Mouse (Mus musculus) MEL (cell line): ENCODE measurements around the gene Spns2. TPM values are rescaled to one million over a fixed set of nuclear protein-coding genes. Genes with fewer than 3 reads are reported as not detected.

Experiments used
- DNase-seq: peaks from one replicate; pipeline ENCODE4 v3.0.0; 2011; ENCODE audit warnings: low read depth, low spot score
- H3K27ac ChIP-seq: 2 replicates; pipeline ENCODE4 v1.5.1; 2012; ENCODE audit warnings: low read depth, mild to moderate bottlenecking, control low read depth, low read length, moderate library complexity; ENCODE audit not compliant: control insufficient read depth
- H3K27me3 ChIP-seq, 2 experiments: fragments of 150-350 bp in 1 of 2; sonication (generic) in 1 of 2; 2 replicates each; pipeline ENCODE4 v1.6.1; 2012; ENCODE audit warnings: low read length in 2 of 2, mild to moderate bottlenecking in 2 of 2, improper control_type of control experiment in 1 of 2, moderate library complexity in 1 of 2; ENCODE audit not compliant: insufficient read depth in 2 of 2, control insufficient read depth in 1 of 2
- H3K36me3 ChIP-seq, 2 experiments: 2 replicates each; pipeline ENCODE4 v1.6.1; 2012 to 2014; ENCODE audit warnings: low read length in 2 of 2, improper control_type of control experiment in 1 of 2, inconsistent platforms in 1 of 2, mild to moderate bottlenecking in 1 of 2; ENCODE audit not compliant: insufficient read depth in 2 of 2, control insufficient read depth in 1 of 2
- H3K4me1 ChIP-seq, 2 experiments: fragments of 150-350 bp in 1 of 2; sonication (generic) in 1 of 2; 2 replicates each; pipeline ENCODE4 v1.6.1; 2012; ENCODE audit warnings: low read length in 2 of 2, improper control_type of control experiment in 1 of 2, mild to moderate bottlenecking in 1 of 2; ENCODE audit not compliant: insufficient read depth in 2 of 2, control insufficient read depth in 1 of 2
- H3K4me3 ChIP-seq, 2 experiments: fragments of 150-350 bp in 1 of 2; sonication (generic) in 1 of 2; 2 replicates each; pipeline ENCODE4 v1.5.1; 2012; ENCODE audit warnings: low read depth in 2 of 2, low read length in 2 of 2, mild to moderate bottlenecking in 2 of 2, moderate library complexity in 2 of 2, control low read depth in 1 of 2, improper control_type of control experiment in 1 of 2; ENCODE audit not compliant: control insufficient read depth in 1 of 2, insufficient read depth in 1 of 2
- H3K79me2 ChIP-seq: 2 replicates; pipeline ENCODE4 v1.6.1; 2012; ENCODE audit warnings: mild to moderate bottlenecking, low read length, moderate library complexity; ENCODE audit not compliant: control insufficient read depth, poor library complexity, insufficient read depth
- H3K9ac ChIP-seq: 2 replicates; pipeline ENCODE4 v1.6.1; 2012; ENCODE audit warnings: low read depth, mild to moderate bottlenecking, control low read depth, low read length, moderate library complexity; ENCODE audit not compliant: control insufficient read depth, poor library complexity, severe bottlenecking
- H3K9me3 ChIP-seq: fragments of 150-350 bp; sonication (generic); replicated peaks from 2 replicates; pipeline ENCODE4 v1.6.1; 2012; ENCODE audit warnings: mild to moderate bottlenecking, low read length, improper control_type of control experiment, moderate library complexity; ENCODE audit not compliant: insufficient read depth
- CHD1 ChIP-seq: IDR thresholded peaks from 2 replicates; pipeline ENCODE4 v1.6.1; 2012; ENCODE audit warnings: low read depth, mild to moderate bottlenecking, inconsistent platforms, low read length, improper control_type of control experiment
- CHD2 ChIP-seq: IDR thresholded peaks from 2 replicates; pipeline ENCODE4 v1.6.1; 2011; ENCODE audit warnings: low read length, improper control_type of control experiment
- HCFC1 ChIP-seq: IDR thresholded peaks from 2 replicates; pipeline ENCODE4 v1.6.1; 2012; ENCODE audit warnings: low read depth, mild to moderate bottlenecking, inconsistent platforms, low read length, improper control_type of control experiment, moderate library complexity
- MAFK ChIP-seq: IDR thresholded peaks from 2 replicates; pipeline ENCODE4 v1.6.1; 2011; ENCODE audit warnings: low read depth, mild to moderate bottlenecking, low read length, improper control_type of control experiment, borderline replicate concordance
- MAZ ChIP-seq: IDR thresholded peaks from 2 replicates; pipeline ENCODE4 v1.6.1; 2012; ENCODE audit warnings: low read depth, mild to moderate bottlenecking, inconsistent platforms, low read length, improper control_type of control experiment
- MEF2A ChIP-seq: IDR thresholded peaks from 2 replicates; pipeline ENCODE4 v1.6.1; 2014; ENCODE audit warnings: low read depth, mild to moderate bottlenecking, inconsistent platforms, low read length, improper control_type of control experiment; ENCODE audit not compliant: poor library complexity, insufficient replicate concordance, severe bottlenecking; ENCODE audit errors: extremely low read depth
- RAD21 ChIP-seq: IDR thresholded peaks from 2 replicates; pipeline ENCODE4 v1.6.1; 2011; ENCODE audit warnings: mild to moderate bottlenecking, low read depth, low read length, improper control_type of control experiment
- RCOR1 ChIP-seq: IDR thresholded peaks from 2 replicates; pipeline ENCODE4 v1.6.1; 2012; ENCODE audit warnings: low read depth, mild to moderate bottlenecking, inconsistent platforms, low read length, improper control_type of control experiment
- SIN3A ChIP-seq: IDR thresholded peaks from 2 replicates; pipeline ENCODE4 v1.6.1; 2012; ENCODE audit warnings: low read length, improper control_type of control experiment, inconsistent platforms
- SMC3 ChIP-seq: IDR thresholded peaks from 2 replicates; pipeline ENCODE4 v1.6.1; 2011; ENCODE audit warnings: low read depth, low read length, improper control_type of control experiment
- UBTF ChIP-seq: IDR thresholded peaks from 2 replicates; pipeline ENCODE4 v1.6.1; 2012; ENCODE audit warnings: low read depth, mild to moderate bottlenecking, inconsistent platforms, low read length, improper control_type of control experiment, moderate library complexity, borderline replicate concordance; ENCODE audit not compliant: insufficient read depth
- USF1 ChIP-seq: IDR thresholded peaks from 2 replicates; pipeline ENCODE4 v1.6.1; 2014; ENCODE audit warnings: low read depth, mild to moderate bottlenecking, inconsistent platforms, low read length, improper control_type of control experiment, moderate library complexity
- USF2 ChIP-seq, 2 experiments: IDR thresholded peaks; 2 replicates each; pipeline ENCODE4 v1.6.1; 2011 to 2012; ENCODE audit warnings: improper control_type of control experiment in 2 of 2, low read length in 2 of 2, borderline replicate concordance in 1 of 2, inconsistent platforms in 1 of 2, low read depth in 1 of 2, mild to moderate bottlenecking in 1 of 2; ENCODE audit not compliant: insufficient read depth in 1 of 2
- ZMIZ1 ChIP-seq: IDR thresholded peaks from 2 replicates; pipeline ENCODE4 v1.6.1; 2012; ENCODE audit warnings: low read depth, mild to moderate bottlenecking, inconsistent platforms, low read length, improper control_type of control experiment, moderate library complexity
- polyA plus RNA-seq, 2 experiments: library from polyadenylated mRNA; stranded (reverse) in 1 of 2; unstranded in 1 of 2; fragments of >175 nt in 1 of 2; fragments of >200 nt in 1 of 2; gene quantifications; 2 replicates each; pipeline versions ENCODE4 v1.2.1 to v1.2.4; 2012; ENCODE audit warnings: low replicate concordance in 2 of 2, low read depth in 1 of 2; ENCODE audit not compliant: insufficient read length in 2 of 2, insufficient read depth in 1 of 2, missing spikeins in 1 of 2
- total RNA-seq: library from RNA; depleted of rRNA; stranded (reverse); fragments of 300-350 nt; gene quantifications from 2 replicates; pipeline ENCODE4 v1.2.3, GENCODE M21; 2012

The Spns2 gene
- total and polyA plus RNA-seq, 3 experiments, result 0.58 to 3.0 TPM; not detected in 1

DNA sequence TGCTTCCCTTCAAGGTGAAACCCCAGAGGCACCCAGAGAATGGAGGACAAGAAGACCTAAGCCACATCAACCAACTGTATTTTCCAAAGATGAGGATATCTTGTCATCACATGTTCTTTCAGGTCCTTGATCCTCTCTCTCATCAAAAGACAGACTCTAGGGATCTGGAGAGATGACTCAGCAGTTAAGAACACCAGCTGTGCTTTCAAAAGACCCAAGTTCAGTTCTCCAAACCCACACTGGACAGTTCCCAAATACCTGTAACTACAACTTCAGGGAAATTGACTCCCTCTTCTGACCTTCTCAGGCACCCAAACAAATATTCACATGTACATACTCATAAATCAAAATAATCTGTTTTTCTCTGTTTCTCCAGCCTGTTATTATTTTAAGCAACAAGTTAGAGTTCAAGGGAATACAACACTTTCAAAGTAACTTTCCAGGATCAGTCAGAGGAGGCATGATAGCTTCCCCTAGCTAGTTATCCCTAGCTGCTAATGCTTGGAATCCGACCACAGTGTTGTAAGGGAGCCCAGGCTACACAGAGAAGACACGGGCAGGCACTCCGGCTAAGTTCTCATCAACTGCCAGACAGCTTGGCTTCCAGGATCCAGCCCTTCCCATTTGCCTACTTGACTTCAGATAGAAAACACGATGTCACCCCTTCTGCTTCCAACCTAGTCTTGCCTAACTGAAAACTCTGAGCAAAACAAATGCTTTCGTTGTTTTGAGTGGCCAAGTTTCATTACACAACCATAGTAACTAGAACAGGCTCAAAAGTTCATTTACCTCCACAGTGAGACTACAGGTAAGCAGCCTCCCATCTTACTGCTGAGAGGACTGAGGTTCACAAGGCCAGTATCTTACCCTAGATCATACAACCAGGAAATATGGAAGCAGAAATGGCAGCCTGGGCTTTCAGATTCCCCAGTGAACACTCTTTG lies 32.2 kb upstream of the Spns2 start:
- Histone ChIP-seq H3K36me3 (no peaks in the 10 kb centered on the region), H3K9ac (no peak overlapping the region), H3K79me2 (no peaks in the 10 kb centered on the region), H3K9me3 (no peaks in the 10 kb centered on the region), H3K27me3 (no peaks in the 10 kb centered on the region), H3K4me1 (no peaks in the 10 kb centered on the region), H3K27ac (no peak overlapping the region), H3K4me3 (no peak overlapping the region)
- TF ChIP-seq HCFC1 (no peak), MAFK (no peak)
- no peak for DNase-seq

DNA sequence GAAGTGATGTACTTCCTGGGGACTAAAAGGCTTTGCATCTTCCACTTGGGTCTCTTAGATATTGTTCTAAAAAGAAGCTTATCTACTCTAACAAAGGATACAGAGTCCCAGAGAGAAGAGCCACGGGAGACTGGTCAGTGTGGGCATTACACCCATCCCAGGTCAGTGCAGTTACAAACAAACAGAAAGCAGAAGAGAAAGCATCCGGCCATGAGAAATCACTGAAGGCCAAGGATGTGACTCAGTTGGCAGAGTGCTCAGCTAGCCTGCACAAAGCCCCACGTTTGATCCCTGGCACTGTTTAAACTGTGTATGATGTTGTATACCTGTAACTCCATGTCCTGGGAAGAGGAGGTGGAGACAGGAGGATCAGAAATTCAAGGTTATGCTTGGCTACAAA lies 30.2 kb upstream of the Spns2 start:
- Histone ChIP-seq H3K4me1 (no peaks in the 10 kb centered on the region), H3K27me3 (no peaks in the 10 kb centered on the region), H3K27ac (no peak overlapping the region), H3K4me3 (no peak overlapping the region), H3K9ac (no peak overlapping the region)
- no peak for TF ChIP-seq ZMIZ1
- no peak for TF ChIP-seq USF1
- TF ChIP-seq UBTF, result no peak
- TF ChIP-seq MEF2A, result no peak
- no peak for TF ChIP-seq CHD1
- TF ChIP-seq SIN3A, result no peak
- no peak for TF ChIP-seq SMC3
- TF ChIP-seq, all 39 proteins: peak for 0
- Histone ChIP-seq H3K9me3 (no peaks in the 10 kb centered on the region), H3K79me2 (no peaks in the 10 kb centered on the region), H3K36me3 (no peaks in the 10 kb centered on the region)
- no peak for DNase-seq

DNA sequence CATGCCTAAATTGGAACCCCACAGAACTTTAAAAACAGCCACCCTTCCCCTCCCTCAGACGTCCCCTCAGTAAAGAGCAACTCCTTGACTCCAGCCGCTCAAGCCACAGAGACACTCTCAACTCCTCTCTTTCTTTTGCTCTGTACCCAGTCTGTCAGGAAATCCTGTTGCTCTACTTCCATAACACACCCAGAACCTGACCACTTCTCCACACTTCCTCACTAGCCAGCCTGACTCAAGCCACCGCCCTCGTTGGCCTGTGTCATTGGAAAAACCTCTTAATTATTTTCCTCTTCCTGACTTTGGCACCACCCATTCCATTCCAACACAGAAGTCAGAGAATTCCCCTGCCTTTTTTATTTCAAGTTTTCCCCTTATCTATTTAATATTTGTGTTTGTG lies 29.5 kb upstream of the Spns2 start:
- Histone ChIP-seq H3K27ac (no peak overlapping the region), H3K9ac (no peak overlapping the region), H3K36me3 (no peaks in the 10 kb centered on the region), H3K27me3 (no peaks in the 10 kb centered on the region), H3K79me2 (no peaks in the 10 kb centered on the region), H3K9me3 (no peaks in the 10 kb centered on the region), H3K4me1 (no peaks in the 10 kb centered on the region), H3K4me3 (no peak overlapping the region)
- no peak for DNase-seq
- no peak for TF ChIP-seq USF2 (IDR thresholded peaks at IDR 0.05; ENCODE audit: borderline replicate concordance in 1 of 2, insufficient read depth in 1 of 2, low read depth in 1 of 2, low read length in 2 of 2)
- no peak for TF ChIP-seq RCOR1
- no peak for TF ChIP-seq RAD21
- TF ChIP-seq MAZ, result no peak
- no peak for TF ChIP-seq SIN3A
- TF ChIP-seq CHD2, result no peak
